Mouse (Mus musculus) MEL (cell line): ENCODE measurements at regions not wholly inside any gene's neighbourhood (a gene's known extent, or its start where the extent isn't known, plus 50 kb on each side); places are given as distances from the start of the nearest gene placed in this dataset.

Experiments
- CTCF ChIP-seq, 3 experiments: IDR thresholded peaks in 2 of 3; conservative IDR thresholded peaks in 1 of 3; 2 replicates each; pipeline ENCODE4 v1.5.1; 2011 to 2012; ENCODE audit warnings: low read length in 3 of 3, low read depth in 2 of 3, mild to moderate bottlenecking in 2 of 3, improper control_type of control experiment in 1 of 3, inconsistent platforms in 1 of 3, mixed read lengths in 1 of 3, moderate library complexity in 1 of 3; ENCODE audit not compliant: control insufficient read depth in 1 of 3, insufficient read depth in 1 of 3, poor library complexity in 1 of 3, severe bottlenecking in 1 of 3
- E2F4 ChIP-seq: IDR thresholded peaks from 2 replicates; pipeline ENCODE4 v1.6.1; 2011; ENCODE audit warnings: low read depth, low read length, improper control_type of control experiment, borderline replicate concordance
- EP300 ChIP-seq, 2 experiments: IDR thresholded peaks; 2 replicates each; pipeline ENCODE4 v1.6.1; 2011; ENCODE audit warnings: improper control_type of control experiment in 2 of 2, low read length in 2 of 2, low read depth in 1 of 2, mild to moderate bottlenecking in 1 of 2
- HCFC1 ChIP-seq: IDR thresholded peaks from 2 replicates; pipeline ENCODE4 v1.6.1; 2012; ENCODE audit warnings: low read depth, mild to moderate bottlenecking, inconsistent platforms, low read length, improper control_type of control experiment, moderate library complexity
- MAZ ChIP-seq: IDR thresholded peaks from 2 replicates; pipeline ENCODE4 v1.6.1; 2012; ENCODE audit warnings: low read depth, mild to moderate bottlenecking, inconsistent platforms, low read length, improper control_type of control experiment
- POLR2AphosphoS2 ChIP-seq: IDR thresholded peaks from 2 replicates; pipeline ENCODE4 v1.6.1; 2011; ENCODE audit warnings: low read length, improper control_type of control experiment
- TCF12 ChIP-seq: IDR thresholded peaks from 2 replicates; pipeline ENCODE4 v1.6.1; 2014; ENCODE audit warnings: low read depth, mild to moderate bottlenecking, inconsistent platforms, low read length, improper control_type of control experiment, moderate library complexity

DNA sequence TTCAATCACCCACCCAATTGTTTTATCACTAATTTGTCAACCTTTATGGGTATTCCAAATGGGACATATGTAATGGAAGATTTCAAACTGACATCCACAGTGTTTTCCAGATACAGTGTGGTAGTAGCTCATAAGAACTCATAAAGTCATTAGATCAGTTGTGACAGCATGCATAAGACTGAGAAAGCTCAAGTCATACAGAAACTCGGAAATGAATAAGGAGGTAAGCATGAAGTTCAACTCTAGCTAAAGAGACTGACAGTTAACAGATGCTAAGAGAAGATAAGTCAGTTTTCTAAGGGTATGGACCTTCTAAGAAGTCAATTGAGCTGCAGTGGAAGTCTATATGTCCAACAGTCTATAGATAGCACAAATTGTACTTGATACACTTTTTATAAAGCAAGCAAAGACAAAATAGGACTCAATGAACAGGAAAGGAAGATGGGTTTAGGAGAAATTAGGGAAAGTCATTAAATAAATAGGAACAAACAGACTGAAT lies 349.2 kb upstream of the Mef2c start:
- TF ChIP-seq POLR2AphosphoS2 (no peak), E2F4 (no peak), CTCF (IDR thresholded peaks at IDR 0.05 in 2 of 3, conservative IDR thresholded peaks at IDR 0.05 in 1 of 3; ENCODE audit: control insufficient read depth in 1 of 3, insufficient read depth in 1 of 3, low read depth in 2 of 3, low read length in 3 of 3, poor library complexity in 1 of 3, severe bottlenecking in 1 of 3) (no peak), TCF12 (no peak), EP300 (IDR thresholded peaks at IDR 0.05; ENCODE audit: low read depth in 1 of 2, low read length in 2 of 2) (no peak), MAZ (no peak), HCFC1 (no peak)
